Mouse (Mus musculus) megakaryocyte, embryonic 14.5 days (primary cell): Measurements from ENCODE around the gene Fads3.

Experiments
- FLI1 ChIP-seq: IDR thresholded peaks from 2 replicates; pipeline ENCODE4 v1.6.1; 2012; ENCODE audit warnings: low read length, inconsistent platforms, mixed read lengths
- GATA1 ChIP-seq: IDR thresholded peaks from 3 replicates; pipeline ENCODE4 v1.6.1; 2012; ENCODE audit warnings: mixed read lengths, low read length, inconsistent platforms, borderline replicate concordance

DNA sequence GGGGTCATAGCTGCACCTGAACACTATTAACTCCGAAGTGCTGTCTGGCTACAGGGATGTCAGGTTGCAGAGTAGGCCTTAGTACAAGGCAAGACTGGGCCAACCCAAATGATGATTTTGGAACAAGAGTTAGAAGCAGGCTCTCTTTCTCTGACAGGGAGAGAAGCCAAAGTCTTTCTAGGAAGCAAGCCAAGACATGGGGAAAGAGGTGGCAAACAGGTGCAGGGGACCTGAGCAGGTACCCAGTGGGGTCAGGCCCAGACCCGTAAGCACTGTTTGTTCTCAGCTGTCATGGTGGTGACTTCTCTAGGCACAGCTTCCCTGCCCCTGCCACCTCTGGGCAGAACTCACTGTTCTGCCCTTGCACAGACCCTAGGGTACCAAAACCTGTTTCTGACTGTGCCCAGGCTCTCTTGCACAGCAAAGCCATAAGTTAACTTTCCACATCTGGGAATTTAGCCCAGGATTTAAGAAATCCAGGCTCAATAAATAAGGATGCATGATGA lies 55.1 kb downstream of the Fads3 start:
- TF ChIP-seq GATA1: no peak
- TF ChIP-seq FLI1: no peak
